Mouse (Mus musculus): ENCODE measurements around the gene Tll1. TPM values are rescaled to one million over a fixed set of nuclear protein-coding genes. Genes with fewer than 3 reads are reported as not detected.

The Tll1 gene
- polyA plus RNA-seq (2014; fragmentation: Nextera tagmentation; extraction: Ambion mirVana): 2.1 and 3.0 TPM in 2 replicates

- peaks cover 6% of the 10 kb centered on the region; the same call in 1 of the 2 replicates for H3K27me3 ChIP-seq (replicated peaks; ENCODE audit: control insufficient read depth, insufficient read depth, low read length)
- no peaks in the 10 kb centered on the region for H3K9me3 ChIP-seq (ENCODE audit: control insufficient read depth, low read length)
- peak within 1 kb of the TSS; percentile 98 for H3K4me2 ChIP-seq (ENCODE audit: low read depth, low read length)
- DNase-seq (ENCODE audit: low spot score) (peak; percentile 30), ATAC-seq (ENCODE audit: low read depth) (no peak)
- H3K9ac ChIP-seq (ENCODE audit: low read depth, low read length): peak within 1 kb of the TSS; percentile 71
- H3K27ac ChIP-seq (replicated peaks; ENCODE audit: low read depth, low read length): peak within 1 kb of the TSS; percentile 52
- H3K36me3 ChIP-seq (ENCODE audit: control insufficient read depth, insufficient read depth, low read length): no peaks in the 10 kb centered on the region
- under 1% methylated on average over 18 of the region's 18 CpGs for WGBS
- H3K4me1 ChIP-seq (ENCODE audit: control insufficient read depth, insufficient read depth, low read length): peaks cover 16% of the 10 kb centered on the region; the same call in 1 of the 2 replicates
- H3K4me3 ChIP-seq (ENCODE audit: low read depth, low read length): peak within 1 kb of the TSS; percentile 72
Measured at GRCm38 (mm10) chr8:64206024-64206385, at the start of gene Tll1. Gene Tll1, minus strand, starts transcription at chr8:64206271.

GRCm38 (mm10) chr8:64238645-64239044 is 32.6 kb upstream of the Tll1 start:
- Histone ChIP-seq H3K27ac (replicated peaks; ENCODE audit: low read depth, low read length) (no peak overlapping the region), H3K4me1 (ENCODE audit: control insufficient read depth, insufficient read depth, low read length) (no peaks in the 10 kb centered on the region), H3K4me3 (ENCODE audit: low read depth, low read length) (no peak overlapping the region), H3K4me2 (ENCODE audit: low read depth, low read length) (no peak overlapping the region), H3K36me3 (ENCODE audit: control insufficient read depth, insufficient read depth, low read length) (no peaks in the 10 kb centered on the region), H3K9me3 (ENCODE audit: control insufficient read depth, low read length) (no peaks in the 10 kb centered on the region), H3K9ac (ENCODE audit: low read depth, low read length) (no peak overlapping the region), H3K27me3 (replicated peaks; ENCODE audit: control insufficient read depth, insufficient read depth, low read length) (no peaks in the 10 kb centered on the region)
- 77% methylated on average over 2 of the region's 2 CpGs for WGBS
- no peak for DNase-seq (ENCODE audit: low spot score)
- ATAC-seq (ENCODE audit: low read depth): no peak

- WGBS: 79% methylated on average over 3 of the region's 3 CpGs
- no peak overlapping the region for H3K4me2 ChIP-seq (ENCODE audit: low read depth, low read length)
- ATAC-seq (ENCODE audit: low read depth) (no peak), DNase-seq (ENCODE audit: low spot score) (no peak)
- no peaks in the 10 kb centered on the region for H3K4me1 ChIP-seq (ENCODE audit: control insufficient read depth, insufficient read depth, low read length)
- H3K27me3 ChIP-seq (replicated peaks; ENCODE audit: control insufficient read depth, insufficient read depth, low read length): no peaks in the 10 kb centered on the region
- H3K9me3 ChIP-seq (ENCODE audit: control insufficient read depth, low read length): no peaks in the 10 kb centered on the region
- H3K27ac ChIP-seq (replicated peaks; ENCODE audit: low read depth, low read length): no peak overlapping the region
- H3K4me3 ChIP-seq (ENCODE audit: low read depth, low read length): no peak overlapping the region
- no peak overlapping the region for H3K9ac ChIP-seq (ENCODE audit: low read depth, low read length)
- H3K36me3 ChIP-seq (ENCODE audit: control insufficient read depth, insufficient read depth, low read length): no peaks in the 10 kb centered on the region
Measured at GRCm38 (mm10) chr8:64221600-64221999, 15.5 kb upstream of the Tll1 start.

GRCm38 (mm10) chr8:64217644-64218043 is 11.6 kb upstream of the Tll1 start:
- Histone ChIP-seq H3K9me3 (ENCODE audit: control insufficient read depth, low read length) (no peaks in the 10 kb centered on the region), H3K9ac (ENCODE audit: low read depth, low read length) (no peak overlapping the region), H3K27me3 (replicated peaks; ENCODE audit: control insufficient read depth, insufficient read depth, low read length) (no peaks in the 10 kb centered on the region), H3K36me3 (ENCODE audit: control insufficient read depth, insufficient read depth, low read length) (no peaks in the 10 kb centered on the region), H3K4me3 (ENCODE audit: low read depth, low read length) (no peak overlapping the region), H3K27ac (replicated peaks; ENCODE audit: low read depth, low read length) (no peak overlapping the region), H3K4me1 (ENCODE audit: control insufficient read depth, insufficient read depth, low read length) (no peaks in the 10 kb centered on the region), H3K4me2 (ENCODE audit: low read depth, low read length) (no peak overlapping the region)
- DNase-seq (ENCODE audit: low spot score): peak; percentile 66
- WGBS: 23% methylated on average over 2 of the region's 2 CpGs
- ATAC-seq (ENCODE audit: low read depth): peak; percentile 76; the same call in 1 of the 2 replicates

DNA sequence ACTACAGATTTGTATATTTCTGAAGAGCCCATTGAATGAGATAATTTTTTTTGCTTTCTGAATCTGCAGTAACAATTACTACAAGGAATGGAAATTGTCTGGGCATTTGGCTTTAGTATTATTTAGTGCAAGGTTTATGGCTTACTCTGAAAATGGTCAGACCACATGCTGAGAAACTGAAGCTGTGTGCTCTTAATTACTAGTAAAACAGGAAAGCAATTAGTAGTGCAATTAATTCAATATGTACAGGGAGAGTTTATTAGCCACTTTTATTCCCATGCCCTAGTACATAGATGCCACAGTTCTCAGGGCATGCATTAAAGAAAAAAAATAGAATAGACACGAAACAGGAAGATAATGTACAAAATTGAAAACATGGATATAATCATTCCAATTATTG is 10.2 kb upstream of the Tll1 start:
- DNase-seq (ENCODE audit: low spot score): no peak
- Histone ChIP-seq H3K4me2 (ENCODE audit: low read depth, low read length) (no peak overlapping the region), H3K9ac (ENCODE audit: low read depth, low read length) (no peak overlapping the region), H3K36me3 (ENCODE audit: control insufficient read depth, insufficient read depth, low read length) (no peaks in the 10 kb centered on the region), H3K27ac (replicated peaks; ENCODE audit: low read depth, low read length) (no peak overlapping the region), H3K4me3 (ENCODE audit: low read depth, low read length) (no peak overlapping the region), H3K27me3 (replicated peaks; ENCODE audit: control insufficient read depth, insufficient read depth, low read length) (no peaks in the 10 kb centered on the region), H3K4me1 (ENCODE audit: control insufficient read depth, insufficient read depth, low read length) (no peaks in the 10 kb centered on the region), H3K9me3 (ENCODE audit: control insufficient read depth, low read length) (0 out of 2 replicates have a peak, but pooled peaks cover 8% of the 10 kb centered on the region)
- no peak for ATAC-seq (ENCODE audit: low read depth)
- WGBS: 65% methylated on average over 1 of the region's 1 CpGs

GRCm38 (mm10) chr8:64215374-64215773 is 9.3 kb upstream of the Tll1 start:
- Histone ChIP-seq H3K27ac (replicated peaks; ENCODE audit: low read depth, low read length) (no peak overlapping the region), H3K4me1 (ENCODE audit: control insufficient read depth, insufficient read depth, low read length) (no peaks in the 10 kb centered on the region), H3K27me3 (replicated peaks; ENCODE audit: control insufficient read depth, insufficient read depth, low read length) (no peaks in the 10 kb centered on the region), H3K4me2 (ENCODE audit: low read depth, low read length) (no peak overlapping the region), H3K9ac (ENCODE audit: low read depth, low read length) (no peak overlapping the region), H3K36me3 (ENCODE audit: control insufficient read depth, insufficient read depth, low read length) (no peaks in the 10 kb centered on the region), H3K4me3 (ENCODE audit: low read depth, low read length) (no peak overlapping the region), H3K9me3 (ENCODE audit: control insufficient read depth, low read length) (0 out of 2 replicates have a peak, but pooled peaks cover 8% of the 10 kb centered on the region)
- ATAC-seq (ENCODE audit: low read depth) (peak; percentile 57; the same call in 1 of the 2 replicates), DNase-seq (ENCODE audit: low spot score) (no peak)
- 38% methylated on average over 6 of the region's 6 CpGs for WGBS

- H3K27ac ChIP-seq (replicated peaks; ENCODE audit: low read depth, low read length): no peak overlapping the region
- H3K27me3 ChIP-seq (replicated peaks; ENCODE audit: control insufficient read depth, insufficient read depth, low read length): no peaks in the 10 kb centered on the region
- WGBS: 48% methylated on average over 1 of the region's 1 CpGs
- ATAC-seq (ENCODE audit: low read depth) (no peak), DNase-seq (ENCODE audit: low spot score) (no peak)
- no peaks in the 10 kb centered on the region for H3K4me1 ChIP-seq (ENCODE audit: control insufficient read depth, insufficient read depth, low read length)
- H3K4me3 ChIP-seq (ENCODE audit: low read depth, low read length): no peak overlapping the region
- no peak overlapping the region for H3K9ac ChIP-seq (ENCODE audit: low read depth, low read length)
- H3K4me2 ChIP-seq (ENCODE audit: low read depth, low read length): no peak overlapping the region
- no peaks in the 10 kb centered on the region for H3K36me3 ChIP-seq (ENCODE audit: control insufficient read depth, insufficient read depth, low read length)
- H3K9me3 ChIP-seq (ENCODE audit: control insufficient read depth, low read length): 0 out of 2 replicates have a peak, but pooled peaks cover 8% of the 10 kb centered on the region
Measured at GRCm38 (mm10) chr8:64214906-64215305, 8.8 kb upstream of the Tll1 start.

GRCm38 (mm10) chr8:64206411-64206861 is 365 bp upstream of the Tll1 start:
- peak overlapping the region; percentile 72 for H3K4me3 ChIP-seq (ENCODE audit: low read depth, low read length)
- WGBS: 0% methylated on average over 12 of the region's 12 CpGs
- peak overlapping the region; percentile 71 for H3K9ac ChIP-seq (ENCODE audit: low read depth, low read length)
- H3K4me1 ChIP-seq (ENCODE audit: control insufficient read depth, insufficient read depth, low read length): peaks cover 16% of the 10 kb centered on the region; the same call in 1 of the 2 replicates
- peak; percentile 74 for DNase-seq (ENCODE audit: low spot score)
- H3K27ac ChIP-seq (replicated peaks; ENCODE audit: low read depth, low read length): peak overlapping the region; percentile 33; the same call in 1 of the 2 replicates
- H3K4me2 ChIP-seq (ENCODE audit: low read depth, low read length): peak overlapping the region; percentile 98
- peaks cover 6% of the 10 kb centered on the region; the same call in 1 of the 2 replicates for H3K27me3 ChIP-seq (replicated peaks; ENCODE audit: control insufficient read depth, insufficient read depth, low read length)
- no peaks in the 10 kb centered on the region for H3K36me3 ChIP-seq (ENCODE audit: control insufficient read depth, insufficient read depth, low read length)
- peak; percentile 44; the same call in 1 of the 2 replicates for ATAC-seq (ENCODE audit: low read depth)
- no peaks in the 10 kb centered on the region for H3K9me3 ChIP-seq (ENCODE audit: control insufficient read depth, low read length)

Data from embryonic facial prominence, embryonic 14.5 days (tissue).